Mouse (Mus musculus): ENCODE measurements at regions not wholly inside any gene's neighbourhood (a gene's known extent, or its start where the extent isn't known, plus 50 kb on each side); places are given as distances from the start of the nearest gene placed in this dataset.
"Not testable (repeated sequence)": the region's sequence is repeated elsewhere in the genome, so short reads cannot be mapped to it uniquely, and the experiment has no call there.

- in situ Hi-C loops (cut with MboI, MseI) = no loop called here
Observed at GRCm38 (mm10) chr1:124517543-124518171, 472.3 kb upstream of the Dpp10 start.

- in situ Hi-C loops (cut with MboI, MseI) = no loop called here
Observed at GRCm38 (mm10) chr1:124510492-124510891, 465.1 kb upstream of the Dpp10 start.

GRCm38 (mm10) chr1:124488456-124488855, 443.1 kb upstream of the Dpp10 start:
- in situ Hi-C loops (cut with MboI, MseI) = no loop called here

GRCm38 (mm10) chr1:124487965-124488364, 442.6 kb upstream of the Dpp10 start:
- in situ Hi-C loops (cut with MboI, MseI) = no loop called here

- in situ Hi-C loops (cut with MboI, MseI) = no loop called here
Observed at GRCm38 (mm10) chr1:124450128-124450527, 404.8 kb upstream of the Dpp10 start.

GRCm38 (mm10) chr1:124439526-124439925, 394.2 kb upstream of the Dpp10 start:
- in situ Hi-C loops (cut with MboI, MseI) = loop anchor here (10.0 kb wide), 1 partner anchor 1825 kb away; no protein-coding TSS in a partner anchor

- in situ Hi-C loops (cut with MboI, MseI) = loop anchor here (10.0 kb wide), 1 partner anchor 1821 kb away; no protein-coding TSS in a partner anchor
Observed at GRCm38 (mm10) chr1:124435850-124436249, 390.5 kb upstream of the Dpp10 start.

- in situ Hi-C loops (cut with MboI, MseI) = no loop called here
Observed at GRCm38 (mm10) chr1:124429583-124429982, 384.2 kb upstream of the Dpp10 start.

GRCm38 (mm10) chr1:124416762-124417161, 371.4 kb upstream of the Dpp10 start:
- in situ Hi-C loops (cut with MboI, MseI) = no loop called here

GRCm38 (mm10) chr1:124410236-124410635, 364.9 kb upstream of the Dpp10 start:
- in situ Hi-C loops (cut with MboI, MseI) = no loop called here

GRCm38 (mm10) chr1:124409781-124410180, 364.4 kb upstream of the Dpp10 start:
- in situ Hi-C loops (cut with MboI, MseI) = no loop called here

- in situ Hi-C loops (cut with MboI, MseI) = no loop called here
Observed at GRCm38 (mm10) chr1:124369604-124370003, 324.2 kb upstream of the Dpp10 start.

- in situ Hi-C loops (cut with MboI, MseI) = not testable (repeated sequence)
Observed at GRCm38 (mm10) chr1:124348491-124348890, 303.1 kb upstream of the Dpp10 start.

GRCm38 (mm10) chr1:124339444-124339843, 294.1 kb upstream of the Dpp10 start:
- in situ Hi-C loops (cut with MboI, MseI) = no loop called here

GRCm38 (mm10) chr1:124338648-124339047, 293.3 kb upstream of the Dpp10 start:
- in situ Hi-C loops (cut with MboI, MseI) = no loop called here

GRCm38 (mm10) chr1:124332294-124332693, 286.9 kb upstream of the Dpp10 start:
- in situ Hi-C loops (cut with MboI, MseI) = no loop called here

All from regulatory T cell (primary cell).